15 mouse cellular contexts compared by ENCODE assay signal in genomic region chr7:46466422-46466981, GRCm38 (mm10).
DNase-seq lines count a peak whose midpoint lies in the region; ATAC-seq lines count a peak whose summit lies in the region.
"Had no signal": no experiment of that assay in that cellular context is flagged by ENCODE, and none has a peak within 500 bp of the region (broad histone marks: within the 10 kb centered on the region; RNA-seq: fewer than 3 reads in every experiment).

No protein-coding gene starts in this region.

- H3K27ac ChIP-seq in heart, embryonic 16.5 days (ENCODE audit: low read length): no peak overlapping the region
- peak overlapping the region; percentile 6 for H3K27ac ChIP-seq in neural tube, embryonic 15.5 days (replicated peaks)
- H3K27ac ChIP-seq: hindbrain, postnatal 0 days; liver, embryonic 14.5 days had no signal

- no peaks in the 10 kb centered on the region for H3K36me3 ChIP-seq in heart, embryonic 16.5 days (ENCODE audit: control insufficient read depth, insufficient read depth)
- H3K36me3 ChIP-seq in neural tube, embryonic 15.5 days: no peaks in the 10 kb centered on the region

- DNase-seq in heart, adult 18-20 months: no peak
- peak; percentile 34 to 43 for DNase-seq in left cerebral cortex, postnatal 14 days (ENCODE audit: low spot score in 2 of 2)
- no peak for DNase-seq in left cerebral cortex, adult 8-10 months (ENCODE audit: low spot score in 2 of 2)
- no peak for DNase-seq in neural tube, embryonic 10.5 days (ENCODE audit: extremely low spot score, low spot score)
- DNase-seq: cerebellum, adult 11-12 months; cerebellum, postnatal 36 days; heart, adult 11 months; heart, postnatal 10 days; right cerebral cortex, postnatal 14 days had no signal

- no peak overlapping the region for H3K4me3 ChIP-seq in heart, embryonic 16.5 days (ENCODE audit: low read length)
- H3K4me3 ChIP-seq in neural tube, embryonic 15.5 days (replicated peaks): no peak overlapping the region
- H3K4me3 ChIP-seq: myocyte had no signal

- H3K4me2 ChIP-seq in heart, embryonic 16.5 days (ENCODE audit: low read depth, low read length): 0 out of 2 replicates have a peak overlapping the region, but pooled peaks have one; percentile 4
- H3K4me2 ChIP-seq in neural tube, embryonic 15.5 days: no peak overlapping the region

- WGBS in heart, embryonic 16.5 days: 32% methylated on average over 7 of the region's 7 CpGs
- WGBS in neural tube, embryonic 15.5 days: 52% methylated on average over 7 of the region's 7 CpGs

- no peak for ATAC-seq in heart, embryonic 16.5 days (replicated peaks; ENCODE audit: extremely low read depth, insufficient read depth, low FRiP score)
- ATAC-seq in neural tube, embryonic 15.5 days (ENCODE audit: low FRiP score): no peak
- ATAC-seq in monocyte, adult 5-6 weeks (replicated peaks; ENCODE audit: insufficient number of reproducible peaks, low FRiP score, low TSS enrichment, poor library complexity, severe bottlenecking): no peak
- ATAC-seq: hindbrain, postnatal 0 days had no signal

- no peaks in the 10 kb centered on the region for H3K9me3 ChIP-seq in heart, embryonic 16.5 days (replicated peaks; ENCODE audit: control insufficient read depth, low read length)
- H3K9me3 ChIP-seq in neural tube, embryonic 15.5 days (replicated peaks): no peaks in the 10 kb centered on the region

- peaks cover 16% of the 10 kb centered on the region for H3K4me1 ChIP-seq in heart, embryonic 16.5 days (ENCODE audit: control insufficient read depth, insufficient read depth, low read length)
- peaks cover 12% of the 10 kb centered on the region; the same call in 1 of the 2 replicates for H3K4me1 ChIP-seq in neural tube, embryonic 15.5 days

- intact Hi-C loops in left cerebral cortex, postnatal 14 days (cut with DNase I): no loop called here

- H3K27me3 ChIP-seq in heart, embryonic 16.5 days (ENCODE audit: control insufficient read depth, insufficient read depth, low read length): no peaks in the 10 kb centered on the region
- no peaks in the 10 kb centered on the region for H3K27me3 ChIP-seq in neural tube, embryonic 15.5 days (replicated peaks)

- no peak overlapping the region for H3K9ac ChIP-seq in heart, embryonic 16.5 days (ENCODE audit: low read length)
- no peak overlapping the region for H3K9ac ChIP-seq in neural tube, embryonic 15.5 days (replicated peaks)
- H3K9ac ChIP-seq: liver, embryonic 14.5 days had no signal

Comparison
In these comparisons a context has a peak if more than half of its experiments do, and no peak if none do; other contexts are left out.
1. DNase-seq: peak in left cerebral cortex, postnatal 14 days (2 of 2); none in heart, adult 18-20 months (0 of 2), left cerebral cortex, adult 8-10 months (0 of 2) and neural tube, embryonic 10.5 days (single experiment).